Mouse (Mus musculus): ENCODE results near the gene Spata22. TPM values are rescaled to one million over a fixed set of nuclear protein-coding genes. Genes with fewer than 3 reads are reported as not detected.
A peak's percentile ranks its signal among the peaks of the same experiment; 100 is the strongest.
"Not testable (repeated sequence)": the region's sequence is repeated elsewhere in the genome, so short reads cannot be mapped to it uniquely, and the experiment has no call there.

Spata22 gene
- 0.18 TPM in 1 of 2 replicates, not detected in the other for polyA plus RNA-seq (2016; fragmentation: Nextera tagmentation; extraction: Ambion mirVana)

DNA sequence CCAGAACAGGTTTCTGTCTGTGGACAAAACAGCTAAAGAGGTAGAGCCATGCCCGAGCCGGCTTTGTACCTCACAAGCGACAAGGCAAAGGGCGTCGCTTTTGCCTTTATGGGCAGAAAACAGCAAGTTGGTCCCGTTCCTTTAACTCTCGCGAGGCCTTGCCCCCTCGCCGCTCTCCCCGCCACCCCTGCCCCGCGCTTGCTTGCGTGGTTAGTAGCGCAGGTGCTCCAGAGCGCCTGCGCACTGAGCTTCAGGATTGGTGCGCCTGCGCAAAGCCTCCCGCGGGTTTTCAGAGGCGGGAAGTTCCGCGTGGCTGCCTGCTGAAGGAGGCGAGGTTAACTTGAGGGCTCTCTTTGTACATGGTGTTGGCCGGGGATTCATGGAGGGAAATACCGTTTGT lies at the start of gene Spata22, which contains the start of the genes Aspa and Gm49340:
Spata22 (plus strand) TSS at position 300 of the 400 bp plus-strand sequence.
Aspa (minus strand) TSS at position 155 of the 400 bp plus-strand sequence.
Gm49340 (plus strand) TSS at position 300 of the 400 bp plus-strand sequence.
- Histone ChIP-seq H3K27ac (no peak within 1 kb of the TSS), H3K36me3 (no peaks in the 10 kb centered on the region), H3K9ac (no peak within 1 kb of the TSS), H3K4me2 (replicated peaks) (no peak within 1 kb of the TSS), H3K4me1 (no peaks in the 10 kb centered on the region), H3K9me3 (replicated peaks) (0 out of 2 replicates have a peak, but pooled peaks cover 7% of the 10 kb centered on the region), H3K27me3 (no peaks in the 10 kb centered on the region), H3K4me3 (no peak within 1 kb of the TSS)
- no peak for ATAC-seq (ENCODE audit: low FRiP score)
- 79% methylated on average over 27 of the region's 27 CpGs for WGBS

GRCm38 (mm10) chr11:73280710-73281109 lies 48.8 kb upstream of the Spata22 start:
- H3K4me2 ChIP-seq (replicated peaks), result no peak overlapping the region
- H3K27me3 ChIP-seq, result no peaks in the 10 kb centered on the region
- peaks cover 7% of the 10 kb centered on the region for H3K4me1 ChIP-seq
- 63% methylated on average over 5 of the region's 5 CpGs for WGBS
- no peaks in the 10 kb centered on the region for H3K36me3 ChIP-seq
- ATAC-seq (ENCODE audit: low FRiP score), result no peak
- no peaks in the 10 kb centered on the region for H3K9me3 ChIP-seq (replicated peaks)
- H3K27ac ChIP-seq, result no peak overlapping the region
- H3K9ac ChIP-seq, result no peak overlapping the region
- H3K4me3 ChIP-seq, result no peak overlapping the region

GRCm38 (mm10) chr11:73281528-73282027 lies 48.0 kb upstream of the Spata22 start:
- Histone ChIP-seq H3K27me3 (no peaks in the 10 kb centered on the region), H3K36me3 (no peaks in the 10 kb centered on the region), H3K27ac (no peak overlapping the region), H3K4me1 (peaks cover 7% of the 10 kb centered on the region), H3K9ac (no peak overlapping the region), H3K4me3 (peak overlapping the region; percentile 28), H3K4me2 (replicated peaks) (peak overlapping the region; percentile 52), H3K9me3 (replicated peaks) (no peaks in the 10 kb centered on the region)
- peak; percentile 74 for ATAC-seq (ENCODE audit: low FRiP score)
- 5% methylated on average over 16 of the region's 16 CpGs for WGBS

DNA sequence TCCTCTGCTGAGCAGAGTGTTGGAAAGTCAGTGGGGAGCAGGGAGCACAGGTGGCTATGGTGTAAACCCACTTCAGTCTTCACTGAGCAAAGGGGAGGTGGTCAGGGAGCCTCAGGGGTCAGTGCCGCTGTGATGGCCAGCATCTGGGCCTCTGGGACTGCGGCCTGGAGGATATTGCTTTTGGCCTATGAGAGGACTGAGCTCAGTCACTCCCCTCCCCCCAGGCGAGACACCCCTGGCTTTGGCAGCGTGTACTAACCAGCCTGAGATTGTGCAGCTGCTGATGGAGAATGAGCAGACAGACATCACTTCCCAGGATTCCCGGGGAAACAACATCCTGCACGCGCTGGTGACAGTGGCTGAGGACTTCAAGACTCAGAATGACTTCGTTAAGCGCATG lies 46.2 kb upstream of the Spata22 start:
- Histone ChIP-seq H3K9me3 (replicated peaks) (no peaks in the 10 kb centered on the region), H3K4me2 (replicated peaks) (no peak overlapping the region), H3K4me1 (peaks cover 7% of the 10 kb centered on the region), H3K27ac (no peak overlapping the region), H3K36me3 (no peaks in the 10 kb centered on the region), H3K4me3 (no peak overlapping the region), H3K9ac (no peak overlapping the region), H3K27me3 (no peaks in the 10 kb centered on the region)
- 74% methylated on average over 9 of the region's 9 CpGs for WGBS
- no peak for ATAC-seq (ENCODE audit: low FRiP score)

DNA sequence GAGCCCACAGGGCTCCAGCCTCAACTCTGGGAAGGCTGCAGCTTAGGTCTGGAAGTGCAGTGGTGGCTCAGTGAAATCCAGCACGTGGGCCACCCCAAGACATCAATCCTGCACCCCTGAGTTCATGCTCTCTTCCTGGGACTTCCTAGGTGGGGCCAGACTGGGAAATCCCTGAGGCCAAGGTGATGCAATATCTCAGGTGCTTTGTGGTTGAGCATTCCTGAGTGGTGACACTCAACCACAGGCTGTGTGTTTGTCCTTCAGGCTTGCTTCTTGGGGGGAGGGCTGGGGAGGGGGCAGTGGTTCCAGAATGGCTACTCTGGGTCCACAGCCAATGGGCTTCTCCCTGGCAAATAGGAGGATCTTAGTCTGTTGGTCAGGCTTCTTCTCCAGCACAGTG lies 45.6 kb upstream of the Spata22 start:
- H3K9ac ChIP-seq, result no peak overlapping the region
- no peaks in the 10 kb centered on the region for H3K27me3 ChIP-seq
- no peak overlapping the region for H3K4me2 ChIP-seq (replicated peaks)
- ATAC-seq (ENCODE audit: low FRiP score), result no peak
- no peaks in the 10 kb centered on the region for H3K9me3 ChIP-seq (replicated peaks)
- WGBS, result 56% methylated on average over 1 of the region's 1 CpGs
- H3K27ac ChIP-seq, result no peak overlapping the region
- no peak overlapping the region for H3K4me3 ChIP-seq
- no peaks in the 10 kb centered on the region for H3K36me3 ChIP-seq
- peaks cover 7% of the 10 kb centered on the region for H3K4me1 ChIP-seq

DNA sequence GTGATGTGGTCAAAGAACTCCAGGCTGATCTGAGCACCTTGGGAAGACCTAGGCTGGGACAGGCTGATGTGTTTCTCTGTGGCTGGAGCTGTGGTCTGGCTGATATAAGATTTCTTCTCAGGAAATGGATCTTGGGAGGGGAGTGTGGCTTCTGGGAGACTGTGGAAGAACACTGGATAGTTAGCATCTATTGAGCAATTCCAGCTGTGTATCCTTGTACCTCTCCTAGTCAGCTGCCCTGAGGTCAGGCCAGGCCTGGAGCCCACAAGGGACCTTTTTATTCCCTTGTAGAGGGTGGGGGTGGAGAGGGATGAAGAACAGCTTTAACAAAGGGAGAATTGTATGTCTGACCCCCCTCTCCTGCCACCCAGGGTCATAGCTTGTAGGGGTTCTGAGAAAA lies 45.2 kb upstream of the Spata22 start:
- no peaks in the 10 kb centered on the region for H3K9me3 ChIP-seq (replicated peaks)
- no peak for ATAC-seq (ENCODE audit: low FRiP score)
- no peaks in the 10 kb centered on the region for H3K27me3 ChIP-seq
- H3K36me3 ChIP-seq, result no peaks in the 10 kb centered on the region
- H3K27ac ChIP-seq, result no peak overlapping the region
- peaks cover 7% of the 10 kb centered on the region for H3K4me1 ChIP-seq
- no peak overlapping the region for H3K9ac ChIP-seq
- H3K4me2 ChIP-seq (replicated peaks), result no peak overlapping the region
- no peak overlapping the region for H3K4me3 ChIP-seq

DNA sequence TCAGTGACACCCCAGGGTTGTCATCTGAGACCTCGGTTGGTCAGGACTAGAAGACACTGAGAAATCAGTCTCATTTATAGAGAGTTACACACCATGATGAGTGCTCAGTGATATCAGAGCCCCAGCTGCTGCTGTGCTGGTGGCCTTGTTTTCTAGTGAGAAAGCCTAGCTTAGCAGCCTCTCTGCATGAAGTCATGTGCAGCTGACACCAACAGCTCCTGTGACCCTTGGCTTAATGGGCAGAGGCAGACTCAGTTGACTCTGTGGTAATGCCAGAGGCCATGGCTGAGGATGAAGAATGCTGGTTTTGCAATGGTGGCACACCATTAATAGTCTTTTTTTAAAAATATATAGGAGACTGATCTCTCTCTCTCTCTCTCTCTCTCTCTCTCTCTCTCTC lies 39.9 kb upstream of the Spata22 start:
- 83% methylated on average over 1 of the region's 1 CpGs for WGBS
- no peaks in the 10 kb centered on the region for H3K27me3 ChIP-seq

DNA sequence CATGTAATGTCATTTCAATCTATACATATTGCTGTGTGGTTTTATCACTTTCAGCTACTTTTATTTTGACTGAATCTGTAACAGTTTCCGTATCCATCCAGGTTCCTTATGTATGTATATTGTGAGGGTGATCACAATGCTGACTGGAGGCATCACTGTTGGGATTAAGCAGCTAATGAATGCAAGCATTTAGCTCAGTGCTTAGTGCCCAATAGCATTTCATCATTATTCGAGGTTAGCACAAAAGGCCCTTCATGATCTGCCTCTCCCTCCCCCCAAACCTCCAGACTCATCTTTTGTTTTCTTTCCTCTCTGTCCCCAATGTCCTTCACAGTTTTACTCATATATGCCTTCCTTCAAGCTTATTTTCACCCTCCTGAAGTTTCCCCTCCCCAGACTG lies 26.4 kb upstream of the Spata22 start:
- Histone ChIP-seq H3K4me1 (no peaks in the 10 kb centered on the region), H3K9ac (no peak overlapping the region), H3K27me3 (no peaks in the 10 kb centered on the region), H3K27ac (no peak overlapping the region), H3K4me3 (no peak overlapping the region), H3K9me3 (replicated peaks) (no peaks in the 10 kb centered on the region), H3K4me2 (replicated peaks) (no peak overlapping the region), H3K36me3 (no peaks in the 10 kb centered on the region)
- no peak for ATAC-seq (ENCODE audit: low FRiP score)
- 29% methylated on average over 2 of the region's 2 CpGs for WGBS

More for the DNA sequence above, 39.9 kb upstream of the Spata22 start:
- no peak for ATAC-seq (ENCODE audit: low FRiP score)
- no peaks in the 10 kb centered on the region for H3K36me3 ChIP-seq
- no peak overlapping the region for H3K27ac ChIP-seq
- no peaks in the 10 kb centered on the region for H3K9me3 ChIP-seq (replicated peaks)
- H3K4me3 ChIP-seq, result no peak overlapping the region
- H3K4me2 ChIP-seq (replicated peaks), result no peak overlapping the region
- no peak overlapping the region for H3K9ac ChIP-seq
- no peaks in the 10 kb centered on the region for H3K4me1 ChIP-seq

GRCm38 (mm10) chr11:73315961-73316360 lies 13.6 kb upstream of the Spata22 start:
- WGBS, result 51% methylated on average over 3 of the region's 3 CpGs
- Histone ChIP-seq H3K4me3 (no peak overlapping the region), H3K36me3 (no peaks in the 10 kb centered on the region), H3K27me3 (no peaks in the 10 kb centered on the region), H3K4me1 (no peaks in the 10 kb centered on the region), H3K9me3 (replicated peaks) (no peaks in the 10 kb centered on the region), H3K9ac (no peak overlapping the region), H3K4me2 (replicated peaks) (no peak overlapping the region), H3K27ac (no peak overlapping the region)
- no peak for ATAC-seq (ENCODE audit: low FRiP score)

DNA sequence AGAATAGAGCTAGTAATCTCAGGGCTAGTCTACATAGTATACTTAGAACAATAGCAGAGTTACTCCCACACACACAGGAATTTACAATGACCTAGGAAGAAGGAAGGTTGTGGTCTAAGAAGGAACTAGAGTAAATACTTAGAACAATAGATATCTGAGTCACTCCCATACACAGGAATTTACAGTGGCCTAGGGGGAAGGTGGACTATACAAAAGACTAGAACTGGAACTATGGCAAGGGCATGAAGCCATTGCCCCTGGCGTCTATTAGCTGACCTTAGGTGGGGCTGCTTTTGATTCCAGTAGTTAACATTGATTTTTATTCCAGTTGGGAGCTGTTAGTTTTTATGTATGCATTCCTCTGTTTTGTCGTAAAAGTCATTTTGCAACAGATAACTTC lies 11.0 kb upstream of the Spata22 start:
- not testable (repeated sequence) for ATAC-seq (ENCODE audit: low FRiP score); H3K36me3 ChIP-seq; H3K4me1 ChIP-seq; H3K27me3 ChIP-seq; H3K27ac ChIP-seq; H3K4me3 ChIP-seq; H3K4me2 ChIP-seq (replicated peaks); H3K9ac ChIP-seq; H3K9me3 ChIP-seq (replicated peaks)
- WGBS, result 85% methylated on average over 2 of the region's 2 CpGs

DNA sequence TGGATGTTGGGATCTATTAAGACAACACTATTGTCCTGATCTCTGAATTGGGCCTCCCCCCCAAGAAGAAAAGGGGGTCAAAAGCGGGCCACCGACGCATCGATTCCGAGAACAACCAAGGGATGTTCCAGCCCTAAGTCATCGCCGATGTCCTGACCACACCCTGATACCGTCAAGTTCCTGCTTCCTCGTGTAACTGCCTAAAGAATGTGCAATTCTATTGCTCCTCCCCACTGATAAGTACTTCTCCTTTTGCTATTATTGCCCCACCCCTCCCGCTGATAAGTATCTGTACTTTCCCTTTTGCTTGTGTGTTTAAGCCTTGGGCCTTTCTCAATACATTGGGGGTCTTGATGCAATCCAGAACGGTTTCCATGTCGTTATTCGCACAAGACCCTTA lies 8.5 kb upstream of the Spata22 start:
- 94% methylated on average over 13 of the region's 13 CpGs for WGBS
- H3K4me1 ChIP-seq; H3K4me2 ChIP-seq (replicated peaks); H3K36me3 ChIP-seq; H3K9me3 ChIP-seq (replicated peaks); H3K27ac ChIP-seq; ATAC-seq (ENCODE audit: low FRiP score); H3K9ac ChIP-seq; H3K27me3 ChIP-seq; H3K4me3 ChIP-seq: not testable (repeated sequence)

GRCm38 (mm10) chr11:73323906-73324830 lies 5.4 kb upstream of the Spata22 start:
- Histone ChIP-seq H3K4me2 (replicated peaks) (no peak overlapping the region), H3K36me3 (no peaks in the 10 kb centered on the region), H3K4me1 (no peaks in the 10 kb centered on the region), H3K27me3 (no peaks in the 10 kb centered on the region), H3K4me3 (no peak overlapping the region), H3K9me3 (replicated peaks) (0 out of 2 replicates have a peak, but pooled peaks cover 2% of the 10 kb centered on the region), H3K27ac (no peak overlapping the region), H3K9ac (no peak overlapping the region)
- ATAC-seq (ENCODE audit: low FRiP score), result no peak
- WGBS, result 74% methylated on average over 9 of the region's 9 CpGs

Data from hindbrain, embryonic 12.5 days (tissue).